Mouse (Mus musculus): ENCODE measurements around the gene Nck2.

- no peak for TF ChIP-seq GATA1 (IDR thresholded peaks at IDR 0.05; ENCODE audit: borderline replicate concordance, low read length)
- TF ChIP-seq FLI1 (IDR thresholded peaks at IDR 0.05; ENCODE audit: low read length), result no peak
Observed at GRCm38 (mm10) chr1:43439261-43439660, 5.1 kb upstream of the Nck2 start.

Data from megakaryocyte, embryonic 14.5 days (primary cell).